Mouse (Mus musculus) liver, postnatal 0 days (tissue): ENCODE data around the gene Oas1d.

Experiments
- CTCF ChIP-seq: sonication (generic); IDR thresholded peaks from 2 replicates; pipeline ENCODE4 v1.5.1; 2016; ENCODE audit warnings: antibody characterized with exemption, low read depth
- EP300 ChIP-seq: IDR thresholded peaks from 2 replicates; pipeline ENCODE4 v1.6.1; 2016; ENCODE audit warnings: antibody characterized with exemption, low read depth, mild to moderate bottlenecking

GRCm38 (mm10) chr5:120969703-120970102 is 55.4 kb downstream of the Oas1d start:
- TF ChIP-seq CTCF: no peak
- no peak for TF ChIP-seq EP300
